Mouse (Mus musculus): ENCODE data around the gene Ttll11.

The Ttll11 gene

DNA sequence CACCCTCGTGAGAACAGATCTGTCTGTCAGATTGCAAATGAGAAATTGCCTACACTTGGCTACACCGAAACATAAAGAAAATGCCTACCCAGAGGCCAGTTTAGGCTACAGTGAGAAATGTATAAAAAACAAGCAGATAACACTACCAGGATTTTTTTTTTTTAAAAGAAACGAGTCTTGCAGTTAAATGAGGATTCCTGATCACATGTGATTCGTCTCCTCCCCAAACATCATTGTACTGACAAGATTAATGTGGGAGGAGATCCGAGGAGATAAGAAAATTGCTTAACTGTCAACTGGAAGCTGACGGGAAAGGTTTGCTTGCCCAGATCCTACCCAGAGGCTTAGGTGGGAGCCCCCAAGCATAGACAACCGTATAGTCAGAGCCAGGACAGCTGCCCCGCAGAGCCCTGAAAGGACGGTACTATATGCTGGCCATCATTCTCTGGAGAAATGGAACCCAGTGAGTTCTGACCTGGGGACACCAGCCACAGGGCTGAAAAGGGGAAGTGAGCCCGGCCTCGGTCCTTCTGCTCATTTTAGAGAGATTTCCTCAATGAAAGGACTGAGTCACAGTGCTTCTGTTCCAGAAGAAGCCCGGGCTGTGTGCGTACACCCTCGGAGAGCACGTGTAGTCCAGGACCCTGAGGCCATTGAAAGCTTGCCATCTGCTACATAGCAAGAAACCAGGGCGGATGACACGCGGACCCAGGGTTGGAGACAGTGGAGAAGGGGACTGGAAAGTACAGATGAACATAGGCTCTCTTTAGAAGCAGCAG, 247.9 kb downstream of the Ttll11 start:
- no peak for DNase-seq (ENCODE audit: low read depth in 2 of 2, low spot score in 2 of 2)

- no peak for DNase-seq (ENCODE audit: low read depth in 2 of 2, low spot score in 2 of 2)
These were observed 250.3 kb downstream of the Ttll11 start for GRCm38 (mm10) chr2:35729077-35730065.

DNA sequence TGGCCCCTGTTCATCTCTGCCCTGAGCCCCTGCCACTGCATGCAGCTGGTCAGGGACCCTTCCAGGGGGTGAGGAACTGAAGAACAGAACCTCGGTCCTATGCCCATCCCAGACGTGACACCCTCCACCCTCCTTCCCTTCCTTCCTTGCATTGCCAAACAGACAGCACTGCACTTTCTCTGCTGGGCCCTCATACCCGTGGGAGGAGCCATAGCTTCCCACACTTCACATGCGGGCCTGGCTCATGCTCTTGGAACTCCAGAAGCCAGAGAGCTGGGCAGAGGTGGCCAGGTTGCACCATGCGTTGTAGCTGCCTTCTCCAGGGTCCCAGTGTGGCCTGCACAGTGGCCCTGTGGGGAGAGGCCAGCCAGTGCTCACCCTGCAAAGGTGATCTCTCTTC, 251.1 kb downstream of the Ttll11 start:
- no peak for DNase-seq (ENCODE audit: low read depth in 2 of 2, low spot score in 2 of 2)

GRCm38 (mm10) chr2:35723691-35724090, 256.0 kb downstream of the Ttll11 start:
- no peak for DNase-seq (ENCODE audit: low read depth in 2 of 2, low spot score in 2 of 2)

DNA sequence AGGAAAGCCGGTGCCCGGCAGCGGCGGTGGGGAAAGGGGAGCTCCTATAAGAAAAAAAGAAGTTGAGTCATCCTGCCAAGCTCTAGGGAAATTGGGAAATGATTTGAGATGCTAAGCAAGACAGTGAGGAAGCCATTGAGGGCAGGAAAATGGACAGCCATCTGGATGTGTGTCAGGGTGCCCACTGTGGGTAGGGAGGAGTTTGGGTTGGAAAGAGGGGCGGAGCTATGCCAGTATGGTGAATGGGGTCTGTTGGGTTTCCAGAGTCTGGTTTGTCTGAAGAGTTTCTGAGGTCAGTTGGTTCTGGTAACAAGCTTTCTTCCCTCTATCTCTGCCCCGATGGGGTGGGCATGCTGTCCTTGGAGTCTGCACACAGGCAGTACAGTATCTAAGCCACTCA, 256.4 kb downstream of the Ttll11 start:
- no peak for DNase-seq (ENCODE audit: low read depth in 2 of 2, low spot score in 2 of 2)

DNA sequence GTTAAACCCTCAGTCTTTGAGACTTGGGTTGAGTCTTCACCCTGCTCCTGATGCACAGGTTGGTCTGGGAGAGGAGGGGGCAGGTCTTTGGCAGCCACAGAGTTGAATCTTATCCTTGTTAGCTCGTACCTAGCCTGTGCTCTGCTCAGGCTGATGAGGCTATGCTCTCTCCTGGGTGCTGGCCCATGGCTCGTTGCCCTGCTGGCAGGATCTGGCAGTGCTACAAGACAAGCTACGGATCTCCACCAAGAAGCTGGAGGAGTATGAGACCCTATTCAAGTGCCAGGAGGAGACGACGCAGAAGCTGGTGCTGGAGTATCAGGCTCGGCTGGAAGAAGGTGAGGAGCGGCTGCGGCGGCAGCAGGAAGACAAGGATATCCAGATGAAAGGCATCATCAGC, 256.9 kb downstream of the Ttll11 start:
- no peak for DNase-seq (ENCODE audit: low read depth in 2 of 2, low spot score in 2 of 2)

- no peak for DNase-seq (ENCODE audit: low read depth in 2 of 2, low spot score in 2 of 2)
These were observed 258.8 kb downstream of the Ttll11 start for GRCm38 (mm10) chr2:35720956-35721355.

GRCm38 (mm10) chr2:35720550-35720949, 259.2 kb downstream of the Ttll11 start:
- no peak for DNase-seq (ENCODE audit: low read depth in 2 of 2, low spot score in 2 of 2)

DNA sequence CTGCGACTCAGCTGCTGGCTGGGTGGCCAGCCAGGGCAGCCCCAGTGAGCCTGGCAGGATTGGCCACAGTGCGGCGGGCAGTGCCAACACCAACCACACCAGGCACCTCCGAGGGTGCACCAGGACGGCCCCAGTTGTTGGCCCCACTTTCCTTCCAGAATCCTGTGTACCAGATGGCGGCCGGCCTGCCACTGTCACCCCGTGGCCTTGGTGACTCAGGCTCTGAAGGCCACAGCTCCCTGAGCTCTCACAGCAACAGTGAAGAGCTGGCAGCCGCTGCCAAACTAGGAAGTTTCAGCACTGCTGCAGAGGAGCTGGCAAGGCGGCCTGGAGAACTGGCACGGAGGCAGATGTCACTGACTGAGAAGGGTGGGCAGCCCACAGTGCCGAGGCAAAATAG, 259.6 kb downstream of the Ttll11 start:
- DNase-seq (ENCODE audit: low read depth in 2 of 2, low spot score in 2 of 2), result no peak

- no peak for DNase-seq (ENCODE audit: low read depth in 2 of 2, low spot score in 2 of 2)
These were observed 260.3 kb downstream of the Ttll11 start for GRCm38 (mm10) chr2:35719230-35720005.

DNA sequence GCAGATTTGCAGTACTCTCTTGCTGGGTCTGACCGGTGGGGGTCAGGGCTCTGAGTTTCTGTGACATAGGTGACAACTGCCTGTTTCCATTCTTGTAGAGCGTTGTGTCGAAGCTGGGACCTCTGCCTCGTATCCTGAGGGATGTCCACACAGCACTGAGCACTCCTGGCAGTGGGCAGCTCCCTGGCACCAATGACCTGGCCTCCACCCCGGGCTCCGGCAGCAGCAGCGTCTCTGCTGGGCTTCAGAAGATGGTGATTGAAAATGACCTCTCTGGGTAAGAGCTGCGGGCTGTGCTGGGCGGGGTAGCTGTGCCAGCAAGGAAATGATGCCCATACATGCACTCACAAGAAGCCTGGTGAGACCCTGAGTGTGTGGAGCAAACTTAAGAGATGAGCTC, 261.1 kb downstream of the Ttll11 start:
- no peak for DNase-seq (ENCODE audit: low read depth in 2 of 2, low spot score in 2 of 2)

DNA sequence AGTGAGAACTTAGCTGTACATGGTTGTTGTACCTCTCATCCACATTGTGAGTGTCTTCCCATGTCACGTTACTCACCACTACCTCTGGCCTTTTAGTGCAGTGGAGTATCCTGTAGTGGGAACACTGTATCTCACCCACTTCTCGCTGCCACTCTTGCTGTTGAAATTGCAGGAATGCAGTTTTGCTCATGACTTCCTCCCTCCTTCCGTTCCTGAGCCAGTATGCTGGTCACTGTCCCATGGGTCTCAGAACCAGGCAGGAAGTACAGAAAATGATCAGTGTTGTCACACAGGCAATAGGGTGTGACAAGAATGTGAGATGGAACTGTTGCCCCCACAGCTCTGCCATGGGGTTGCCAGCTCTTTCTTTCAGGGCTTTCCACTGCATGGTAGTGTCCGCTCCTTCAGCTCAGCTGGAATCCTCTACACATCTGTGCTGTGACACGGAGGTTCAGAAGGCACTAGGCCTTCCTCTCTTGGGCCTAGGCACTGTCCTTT, 261.7 kb downstream of the Ttll11 start:
- no peak for DNase-seq (ENCODE audit: low read depth in 2 of 2, low spot score in 2 of 2)

GRCm38 (mm10) chr2:35716175-35716574, 263.5 kb downstream of the Ttll11 start:
- DNase-seq (ENCODE audit: low read depth in 2 of 2, low spot score in 2 of 2), result no peak

DNA sequence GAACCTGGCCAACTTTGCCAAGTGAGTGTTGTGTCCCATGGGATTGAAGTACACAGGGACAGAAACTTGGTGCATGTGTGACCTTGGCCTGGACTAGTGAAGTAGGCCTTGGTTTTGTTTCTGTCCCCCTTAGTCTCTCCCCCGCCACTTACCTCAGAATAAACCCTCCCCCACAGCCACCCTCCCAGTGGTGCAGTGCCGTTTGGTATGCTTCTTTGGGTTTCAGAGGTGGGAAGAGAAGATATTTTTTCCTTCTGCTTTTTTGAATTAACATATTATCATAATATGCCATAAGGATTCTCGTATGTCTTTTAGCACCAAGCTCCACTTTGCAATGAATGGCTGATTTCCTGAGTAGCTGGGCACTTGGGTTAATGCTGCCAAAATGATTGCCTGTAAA, 264.2 kb downstream of the Ttll11 start:
- DNase-seq (ENCODE audit: low read depth in 2 of 2, low spot score in 2 of 2), result no peak

DNA sequence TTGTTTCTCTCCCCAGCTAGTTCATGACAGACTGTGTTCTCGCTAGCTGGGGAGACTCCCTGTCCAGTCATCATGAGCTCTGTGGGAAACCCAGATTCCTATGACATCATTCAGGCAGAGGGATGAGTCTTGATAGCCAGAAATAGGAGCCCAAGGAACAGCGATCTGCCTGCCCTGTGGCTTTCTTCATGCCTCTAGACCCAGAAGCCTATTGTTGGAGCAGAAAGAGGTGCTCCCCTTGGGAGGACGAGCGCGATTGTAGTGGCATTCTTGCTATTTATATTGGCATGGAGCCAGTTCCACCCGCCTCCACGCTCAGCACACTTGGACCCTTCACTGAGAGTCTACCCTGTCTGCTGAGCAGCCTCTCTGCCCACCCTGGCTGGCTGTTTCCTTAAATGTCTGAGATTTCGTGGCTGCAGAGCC, 265.0 kb downstream of the Ttll11 start:
- DNase-seq (ENCODE audit: low read depth in 2 of 2, low spot score in 2 of 2), result no peak

DNA sequence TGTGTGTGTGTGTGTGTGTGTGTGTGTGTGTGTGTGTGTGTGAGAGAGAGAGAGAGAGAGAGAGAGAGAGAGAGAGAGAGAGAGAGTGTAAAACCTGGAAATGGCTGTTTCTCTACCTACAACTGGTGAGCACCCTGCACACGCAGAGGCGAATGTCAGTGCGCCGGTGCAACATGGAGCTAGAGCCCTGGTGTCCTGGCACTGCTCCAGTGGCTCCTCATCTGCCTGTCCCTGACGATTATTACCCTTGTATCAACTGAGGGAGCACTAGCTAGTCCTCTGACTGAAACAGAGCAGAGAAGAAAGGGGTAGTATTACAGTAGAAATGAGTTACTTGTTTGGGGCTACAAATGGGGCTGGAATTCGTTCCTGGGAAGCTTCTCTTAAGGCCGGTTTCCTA, 266.3 kb downstream of the Ttll11 start:
- DNase-seq (ENCODE audit: low read depth in 2 of 2, low spot score in 2 of 2), result no peak

- DNase-seq (ENCODE audit: low read depth in 2 of 2, low spot score in 2 of 2), result no peak
These were observed 267.1 kb downstream of the Ttll11 start for GRCm38 (mm10) chr2:35712611-35713010.

DNA sequence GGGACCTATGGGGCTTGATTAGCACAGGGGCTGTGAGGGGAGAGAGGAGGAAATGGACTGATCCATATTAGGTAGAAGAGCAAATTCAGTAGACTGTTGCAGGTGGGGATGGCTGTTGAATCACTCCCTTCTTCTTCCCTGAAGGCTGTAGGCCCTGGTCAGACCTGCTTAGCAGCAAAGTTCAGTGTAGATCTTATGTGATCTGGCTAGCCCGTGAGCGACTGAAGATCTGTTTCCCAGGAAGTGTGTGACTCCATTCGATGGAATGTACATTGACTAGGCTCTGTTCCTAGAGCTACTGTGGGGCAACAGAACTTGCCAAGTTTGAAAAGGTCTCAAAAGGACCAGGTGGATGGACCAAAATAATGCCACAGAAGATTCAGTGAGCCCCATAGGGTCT, 276.5 kb downstream of the Ttll11 start:
- no peak for DNase-seq (ENCODE audit: low read depth in 2 of 2, low spot score in 2 of 2)

DNA sequence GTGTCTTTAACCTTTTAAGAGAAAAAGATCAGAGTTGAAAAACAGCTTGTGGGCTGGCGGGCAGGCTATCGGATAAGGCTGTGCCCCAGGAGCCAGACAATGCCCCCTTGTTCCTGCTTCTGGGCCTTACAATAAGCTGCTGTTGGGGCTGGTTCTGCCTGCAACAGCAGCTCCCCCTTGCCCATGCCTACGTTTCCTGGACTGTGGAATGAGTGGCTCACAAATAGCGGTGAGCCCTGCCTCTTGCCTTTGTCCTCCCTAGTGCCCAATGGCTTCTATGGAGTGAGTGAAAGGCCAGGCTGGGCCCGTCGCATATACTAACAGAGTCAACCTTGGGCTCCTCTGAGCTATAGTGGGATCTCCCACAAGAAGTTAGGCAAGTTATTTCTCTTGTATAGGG, 277.1 kb downstream of the Ttll11 start:
- no peak for DNase-seq (ENCODE audit: low read depth in 2 of 2, low spot score in 2 of 2)

- DNase-seq (ENCODE audit: low read depth in 2 of 2, low spot score in 2 of 2), result no peak
These were observed 277.7 kb downstream of the Ttll11 start for GRCm38 (mm10) chr2:35702001-35702400.
